Mouse (Mus musculus): ENCODE data around the gene Gm19345. TPM values are rescaled to one million over a fixed set of nuclear protein-coding genes. Genes with fewer than 3 reads are reported as not detected.

The Gm19345 gene
- polyA plus RNA-seq (2012; rRNA removed), result 0.53 TPM in 1 of 2 replicates, not detected in the other

DNA sequence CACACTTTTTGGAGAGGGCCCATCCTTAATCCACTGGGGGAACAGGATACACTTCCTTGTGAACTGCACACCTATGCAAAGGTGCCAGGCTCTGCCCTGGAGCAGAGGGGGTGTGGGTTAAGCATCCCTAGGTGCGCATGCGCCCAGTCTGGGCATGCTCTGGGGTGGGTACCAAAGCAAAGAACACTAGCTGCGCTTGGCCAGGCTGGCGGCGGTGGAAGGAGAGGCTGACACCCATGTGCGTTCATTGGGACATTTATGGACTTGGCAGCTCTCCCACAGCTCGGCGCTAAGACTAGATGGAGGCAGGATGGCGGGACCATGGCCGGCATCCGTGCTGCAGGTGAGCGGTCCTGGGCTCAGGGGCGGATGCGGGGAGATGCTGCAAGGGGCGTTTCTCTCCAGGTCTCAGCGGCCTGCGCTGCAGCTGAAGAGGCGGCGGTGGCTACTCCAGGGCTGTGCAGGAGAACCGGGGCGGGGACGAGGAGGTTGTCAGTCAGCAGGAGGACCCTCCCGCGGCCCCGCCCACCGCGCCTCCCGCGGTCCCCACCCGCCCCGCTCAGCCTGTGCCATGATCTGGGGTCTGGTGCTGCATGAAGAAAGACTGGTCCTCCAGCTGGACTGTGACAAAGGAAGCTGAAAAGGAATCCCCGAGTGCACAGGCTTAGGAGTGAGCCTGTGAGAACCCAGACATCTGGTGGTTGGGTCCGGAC, at the start of gene Gm19345:
Gm19345 (plus strand) TSS at position 146 of the 713 bp plus-strand sequence.

DNA sequence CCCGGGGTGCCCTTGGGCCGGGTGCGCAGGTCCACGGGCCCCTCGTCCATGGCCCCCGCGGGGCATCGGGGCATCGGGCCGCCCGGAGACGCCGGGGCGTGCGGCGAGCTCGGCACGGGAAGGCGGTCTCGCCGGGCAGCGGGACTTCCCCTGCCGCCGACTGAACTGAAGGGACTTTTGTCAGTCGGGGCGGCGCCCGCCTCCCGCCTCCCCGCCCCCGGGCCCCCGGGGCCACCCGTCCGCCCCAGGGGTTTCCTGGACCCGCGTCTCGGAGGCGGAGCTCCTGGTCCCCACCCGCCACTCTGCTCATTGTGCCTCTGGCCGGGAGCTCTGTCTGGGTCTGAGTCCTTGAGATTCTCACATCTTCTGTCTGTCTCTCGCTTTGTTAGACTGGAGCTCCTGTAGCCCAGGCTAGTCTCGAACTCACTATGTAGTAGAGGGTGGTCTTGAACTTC, 29.2 kb upstream of the Gm19345 start, which contains the start of gene Bcl3:
Bcl3 (minus strand) TSS at position 167 of the 455 bp plus-strand sequence.

DNA sequence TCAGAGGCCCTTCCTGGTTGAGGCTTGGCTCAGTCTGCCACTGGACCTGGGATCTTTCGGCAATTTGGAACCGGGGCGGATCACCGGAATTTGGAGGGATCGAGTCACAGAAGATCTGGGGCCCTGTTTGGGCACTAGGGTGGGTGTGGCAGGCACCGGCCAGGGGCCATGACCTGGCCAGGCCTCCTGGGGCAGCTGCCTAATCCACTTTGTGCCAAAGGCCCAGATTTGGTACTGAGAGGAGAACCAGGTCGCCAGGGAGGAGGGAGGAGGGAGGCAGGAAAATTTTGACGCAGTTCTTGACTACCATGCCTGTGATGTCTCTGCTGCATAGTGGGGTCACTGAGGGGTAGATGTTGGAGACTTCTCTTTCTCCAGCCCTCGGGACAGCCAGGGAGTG, 9.4 kb downstream of the Gm19345 start, which contains the start of gene Ceacam16:
Ceacam16 (minus strand) TSS at position 101 of the 400 bp plus-strand sequence.

DNA sequence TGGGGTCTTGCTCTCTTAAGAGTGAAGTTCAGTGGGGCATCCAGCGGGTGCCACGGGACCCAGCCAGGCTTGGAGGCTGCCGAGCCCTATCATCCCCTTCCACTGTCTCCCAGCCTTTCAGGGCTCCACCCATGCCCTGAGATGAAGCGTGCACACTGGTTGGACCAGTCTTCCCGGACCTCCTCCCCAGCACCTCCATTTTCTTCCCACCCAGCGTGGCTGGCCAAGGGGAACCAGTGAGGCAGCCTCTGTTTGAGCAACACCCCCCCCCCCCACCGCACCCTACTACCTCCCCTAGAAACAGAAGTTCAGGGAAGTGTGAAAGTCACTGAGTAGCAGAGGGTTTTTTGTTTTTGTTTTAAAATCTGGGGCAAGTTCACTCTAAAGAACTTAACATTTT, 36.0 kb downstream of the Gm19345 start, which contains the start of gene Ceacam19:
Ceacam19 (minus strand) TSS at position 117 of the 400 bp plus-strand sequence.

Other genes with a start within 250 kb of the Gm19345 start
- gene Clasrp, start 247.5 kb upstream of the Gm19345 start, polyA plus RNA-seq (2012; rRNA removed), result 68.5 and 172 TPM in 2 replicates
- gene Relb, start 222.6 kb upstream of the Gm19345 start, polyA plus RNA-seq (2012; rRNA removed), result 10.6 and 18.6 TPM in 2 replicates
- gene Clptm1, start 187.0 kb upstream of the Gm19345 start, polyA plus RNA-seq (2012; rRNA removed), result 55.4 and 69.0 TPM in 2 replicates
- 1.1 and 1.6 TPM in 2 replicates for gene Apoc2, start 174.1 kb upstream of the Gm19345 start, polyA plus RNA-seq (2012; rRNA removed)
- gene Gm44805, start 170.6 kb upstream of the Gm19345 start, polyA plus RNA-seq (2012; rRNA removed), result not detected in 2 replicates
- gene Apoc4, start 170.5 kb upstream of the Gm19345 start, polyA plus RNA-seq (2012; rRNA removed), result 0.37 TPM in 1 of 2 replicates, not detected in the other
- gene Apoc1, start 159.3 kb upstream of the Gm19345 start, polyA plus RNA-seq (2012; rRNA removed), result 6.5 and 8.3 TPM in 2 replicates
- gene Apoe, start 152.8 kb upstream of the Gm19345 start, polyA plus RNA-seq (2012; rRNA removed), result 235 and 380 TPM in 2 replicates
- 58.9 and 85.6 TPM in 2 replicates for gene Tomm40, start 136.6 kb upstream of the Gm19345 start, polyA plus RNA-seq (2012; rRNA removed)
- gene Nectin2, start 101.5 kb upstream of the Gm19345 start, polyA plus RNA-seq (2012; rRNA removed), result 64.6 and 101 TPM in 2 replicates
- gene Bcam, start 81.0 kb upstream of the Gm19345 start, polyA plus RNA-seq (2012; rRNA removed), result 52.3 and 63.9 TPM in 2 replicates
- gene Cblc, start 55.2 kb upstream of the Gm19345 start, polyA plus RNA-seq (2012; rRNA removed), result 41.1 and 54.6 TPM in 2 replicates
- gene Bcl3, start 29.2 kb upstream of the Gm19345 start, polyA plus RNA-seq (2012; rRNA removed), result 47.9 and 87.5 TPM in 2 replicates
- gene Ceacam16, start 9.3 kb downstream of the Gm19345 start, polyA plus RNA-seq (2012; rRNA removed), result 0.26 and 0.29 TPM in 2 replicates
- gene Ceacam19, start 36.0 kb downstream of the Gm19345 start, polyA plus RNA-seq (2012; rRNA removed), result 2.5 and 3.0 TPM in 2 replicates
- 2.3 and 3.4 TPM in 2 replicates for gene Pvr, start 69.2 kb downstream of the Gm19345 start, polyA plus RNA-seq (2012; rRNA removed)
- 11.7 and 16.6 TPM in 2 replicates for gene Igsf23, start 98.8 kb downstream of the Gm19345 start, polyA plus RNA-seq (2012; rRNA removed)
- gene Ceacam20, start 113.4 kb downstream of the Gm19345 start, polyA plus RNA-seq (2012; rRNA removed), result 0.06 TPM in 1 of 2 replicates, not detected in the other
- gene Nlrp9b, start 139.5 kb downstream of the Gm19345 start, polyA plus RNA-seq (2012; rRNA removed), result not detected in 2 replicates
- gene Vmn1r91, start 247.7 kb downstream of the Gm19345 start, polyA plus RNA-seq (2012; rRNA removed), result not detected in 2 replicates